Mouse (Mus musculus): ENCODE measurements around the gene Plekha7.

- TF ChIP-seq POLR2A (IDR thresholded peaks at IDR 0.05; ENCODE audit: borderline replicate concordance, extremely low read depth, low read depth, low read length) (no peak), CTCF (IDR thresholded peaks at IDR 0.05; ENCODE audit: insufficient read depth, low read length) (no peak)
Measured at GRCm38 (mm10) chr7:116255664-116256063, 52.5 kb downstream of the Plekha7 start.

Data from lung, adult 2 months (tissue).